Mouse (Mus musculus): ENCODE measurements around the gene Fgd5.

GRCm38 (mm10) chr6:92080730-92081129 lies 102.1 kb downstream of the Fgd5 start:
- TF ChIP-seq SIN3A (IDR thresholded peaks at IDR 0.05; ENCODE audit: low read length) (no peak), CTCF (IDR thresholded peaks at IDR 0.05 in 2 of 3, conservative IDR thresholded peaks at IDR 0.05 in 1 of 3; ENCODE audit: control insufficient read depth in 1 of 3, insufficient read depth in 1 of 3, low read depth in 2 of 3, low read length in 3 of 3, poor library complexity in 1 of 3, severe bottlenecking in 1 of 3) (no peak), POLR2AphosphoS5 (IDR thresholded peaks at IDR 0.05; ENCODE audit: borderline replicate concordance, low read depth, low read length) (no peak), POLR2AphosphoS2 (IDR thresholded peaks at IDR 0.05; ENCODE audit: low read length) (no peak), POLR2A (IDR thresholded peaks at IDR 0.05; ENCODE audit: control insufficient read depth in 1 of 2, insufficient read depth in 1 of 2, low read depth in 1 of 2, low read length in 2 of 2, poor library complexity in 1 of 2) (no peak), MAFK (IDR thresholded peaks at IDR 0.05; ENCODE audit: borderline replicate concordance, low read depth, low read length) (no peak), ZMIZ1 (IDR thresholded peaks at IDR 0.05; ENCODE audit: low read depth, low read length) (no peak), MAZ (IDR thresholded peaks at IDR 0.05; ENCODE audit: low read depth, low read length) (no peak)
